Mouse (Mus musculus): ENCODE data around the gene Sox2. TPM values are rescaled to one million over a fixed set of nuclear protein-coding genes. Genes with fewer than 3 reads are reported as not detected.

Sox2 gene
- polyA plus RNA-seq, 1 experiment from 2014 or later: 5.0 TPM

- no peaks in the 10 kb centered on the region for H3K9me3 ChIP-seq (ENCODE audit: low read depth, low read length)
- ATAC-seq (ENCODE audit: insufficient read depth): peak; percentile 61; the same call in 1 of the 2 replicates
- H3K27ac ChIP-seq (ENCODE audit: low read depth): peak overlapping the region; percentile 21; the same call in 1 of the 2 replicates
- no peaks in the 10 kb centered on the region for H3K36me3 ChIP-seq (ENCODE audit: insufficient read depth)
- peak overlapping the region; percentile 31 for H3K4me3 ChIP-seq (ENCODE audit: low read depth, low read length)
- under 1% methylated on average over 58 of the region's 58 CpGs for WGBS
- H3K27me3 ChIP-seq (ENCODE audit: insufficient read depth, low read length): peaks cover 100% of the 10 kb centered on the region
- H3K4me1 ChIP-seq (ENCODE audit: insufficient read depth): no peaks in the 10 kb centered on the region
- H3K9ac ChIP-seq: peak overlapping the region; percentile 34
- peak overlapping the region; percentile 50 for H3K4me2 ChIP-seq
- no peak for TF ChIP-seq CTCF (IDR thresholded peaks at IDR 0.05; ENCODE audit: low read depth)
- peak; percentile 64 for DNase-seq
These were observed 13.8 kb downstream of the Sox2 start for GRCm38 (mm10) chr3:34663701-34664635.

DNA sequence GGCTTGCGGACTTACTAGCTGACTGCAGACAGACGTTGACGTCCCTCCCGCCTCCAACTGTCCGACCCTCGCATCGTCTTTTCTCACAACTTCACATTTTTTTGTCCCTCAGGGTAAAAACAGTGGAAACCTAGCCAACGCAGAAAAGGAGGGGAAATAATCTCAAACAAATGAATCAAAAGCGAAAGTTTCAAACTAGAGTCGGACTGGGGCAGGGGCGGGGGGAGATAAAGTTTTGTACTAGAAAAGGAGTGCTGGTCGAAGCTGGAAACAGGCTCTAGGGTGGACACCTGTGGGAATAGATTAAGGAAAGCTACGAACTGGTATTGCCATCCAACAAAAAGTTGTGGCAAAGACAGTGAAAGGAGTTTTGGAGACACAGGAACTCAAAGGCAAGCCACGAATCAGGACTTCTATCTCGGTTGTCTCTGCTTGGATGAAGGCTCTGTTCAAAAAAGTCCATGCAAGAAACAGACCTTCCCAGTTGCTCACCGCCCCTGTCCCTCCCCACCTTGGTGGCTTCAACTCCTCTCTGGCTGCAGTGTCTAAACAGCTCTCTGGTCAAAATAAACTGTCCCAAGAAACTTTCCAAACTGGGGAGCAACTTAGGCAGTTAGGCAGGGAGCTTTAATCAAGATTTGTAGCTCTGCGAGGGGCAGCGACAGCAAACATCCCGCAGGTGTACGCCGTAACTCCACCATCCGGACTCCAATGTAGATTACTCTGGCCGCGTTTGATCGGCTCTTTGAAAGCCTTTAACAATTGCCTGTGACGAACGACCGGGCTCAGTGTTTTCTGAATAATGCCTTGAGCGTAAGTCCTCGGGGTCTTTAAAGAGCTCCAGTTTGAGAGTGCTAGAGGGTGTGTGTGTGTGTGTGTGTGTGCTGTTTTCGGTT lies 14.7 kb downstream of the Sox2 start:
- Histone ChIP-seq H3K4me3 (ENCODE audit: low read depth, low read length) (peak overlapping the region; percentile 31), H3K27me3 (ENCODE audit: insufficient read depth, low read length) (peaks cover 100% of the 10 kb centered on the region), H3K4me1 (ENCODE audit: insufficient read depth) (no peaks in the 10 kb centered on the region), H3K9me3 (ENCODE audit: low read depth, low read length) (no peaks in the 10 kb centered on the region), H3K27ac (ENCODE audit: low read depth) (peak overlapping the region; percentile 59), H3K36me3 (ENCODE audit: insufficient read depth) (no peaks in the 10 kb centered on the region), H3K9ac (no peak overlapping the region), H3K4me2 (peak overlapping the region; percentile 50)
- under 1% methylated on average over 31 of the region's 31 CpGs for WGBS
- DNase-seq (peak; percentile 40), ATAC-seq (ENCODE audit: insufficient read depth) (no peak)
- no peak for TF ChIP-seq CTCF (IDR thresholded peaks at IDR 0.05; ENCODE audit: low read depth)

DNA sequence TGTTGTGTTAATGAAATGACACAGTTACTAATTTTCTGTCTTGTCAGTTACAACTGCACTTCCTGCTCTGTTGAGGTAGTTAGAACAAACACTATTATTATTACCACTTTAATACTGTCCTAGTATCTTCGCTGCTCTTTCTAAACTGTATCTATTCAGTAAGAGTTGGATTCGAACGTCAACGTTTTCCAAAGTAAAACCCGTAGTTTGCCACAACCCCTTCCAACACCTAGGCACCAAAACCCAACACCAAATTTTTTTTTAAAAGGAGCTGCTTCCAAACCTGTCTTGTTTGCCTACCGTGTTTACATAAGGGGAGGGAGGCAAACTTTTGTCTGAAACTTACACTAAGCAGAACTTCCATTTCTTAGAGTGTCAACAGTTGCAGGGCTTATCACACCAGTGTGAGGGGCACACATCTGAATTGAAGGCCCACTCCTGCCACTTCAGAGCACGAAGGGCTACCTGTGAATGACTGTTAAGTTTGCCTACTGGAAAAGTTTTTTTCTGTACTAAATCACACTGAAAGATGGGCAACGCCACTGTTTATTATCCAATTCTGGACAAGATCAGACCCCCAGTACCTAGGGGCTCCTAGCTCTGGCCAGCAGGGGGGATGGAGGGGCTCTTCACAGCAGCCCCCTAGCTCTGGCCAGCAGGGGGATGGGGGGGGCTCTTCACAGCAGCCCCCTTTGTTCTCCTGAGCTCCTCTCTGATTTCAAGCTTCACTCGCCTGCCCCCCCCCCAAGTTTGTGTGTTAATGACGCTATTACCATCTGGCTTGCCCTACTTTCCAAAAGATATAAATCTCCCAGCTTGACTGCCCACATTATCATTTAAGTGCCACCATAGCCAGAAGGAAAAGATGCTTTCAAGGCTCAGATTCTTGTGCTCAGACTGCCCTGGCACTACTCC lies 15.8 kb downstream of the Sox2 start:
- Histone ChIP-seq H3K9me3 (ENCODE audit: low read depth, low read length) (no peaks in the 10 kb centered on the region), H3K4me2 (peak overlapping the region; percentile 50; the same call in 1 of the 2 replicates), H3K4me1 (ENCODE audit: insufficient read depth) (no peaks in the 10 kb centered on the region), H3K9ac (no peak overlapping the region), H3K4me3 (ENCODE audit: low read depth, low read length) (0 out of 2 replicates have a peak overlapping the region, but pooled peaks have one; percentile 31), H3K27ac (ENCODE audit: low read depth) (peak overlapping the region; percentile 59; the same call in 1 of the 2 replicates), H3K27me3 (ENCODE audit: insufficient read depth, low read length) (peaks cover 100% of the 10 kb centered on the region), H3K36me3 (ENCODE audit: insufficient read depth) (no peaks in the 10 kb centered on the region)
- no peak for DNase-seq
- 5% methylated on average over 10 of the region's 10 CpGs for WGBS
- ATAC-seq (ENCODE audit: insufficient read depth): no peak
- no peak for TF ChIP-seq CTCF (IDR thresholded peaks at IDR 0.05; ENCODE audit: low read depth)

GRCm38 (mm10) chr3:34667180-34667579 lies 17.0 kb downstream of the Sox2 start:
- Histone ChIP-seq H3K9me3 (ENCODE audit: low read depth, low read length) (no peaks in the 10 kb centered on the region), H3K27me3 (ENCODE audit: insufficient read depth, low read length) (peaks cover 100% of the 10 kb centered on the region), H3K27ac (ENCODE audit: low read depth) (no peak overlapping the region), H3K4me2 (no peak overlapping the region), H3K4me1 (ENCODE audit: insufficient read depth) (no peaks in the 10 kb centered on the region), H3K9ac (no peak overlapping the region), H3K4me3 (ENCODE audit: low read depth, low read length) (no peak overlapping the region), H3K36me3 (ENCODE audit: insufficient read depth) (no peaks in the 10 kb centered on the region)
- ATAC-seq (ENCODE audit: insufficient read depth): no peak
- 34% methylated on average over 2 of the region's 2 CpGs for WGBS
- no peak for TF ChIP-seq CTCF (IDR thresholded peaks at IDR 0.05; ENCODE audit: low read depth)
- DNase-seq: no peak

DNA sequence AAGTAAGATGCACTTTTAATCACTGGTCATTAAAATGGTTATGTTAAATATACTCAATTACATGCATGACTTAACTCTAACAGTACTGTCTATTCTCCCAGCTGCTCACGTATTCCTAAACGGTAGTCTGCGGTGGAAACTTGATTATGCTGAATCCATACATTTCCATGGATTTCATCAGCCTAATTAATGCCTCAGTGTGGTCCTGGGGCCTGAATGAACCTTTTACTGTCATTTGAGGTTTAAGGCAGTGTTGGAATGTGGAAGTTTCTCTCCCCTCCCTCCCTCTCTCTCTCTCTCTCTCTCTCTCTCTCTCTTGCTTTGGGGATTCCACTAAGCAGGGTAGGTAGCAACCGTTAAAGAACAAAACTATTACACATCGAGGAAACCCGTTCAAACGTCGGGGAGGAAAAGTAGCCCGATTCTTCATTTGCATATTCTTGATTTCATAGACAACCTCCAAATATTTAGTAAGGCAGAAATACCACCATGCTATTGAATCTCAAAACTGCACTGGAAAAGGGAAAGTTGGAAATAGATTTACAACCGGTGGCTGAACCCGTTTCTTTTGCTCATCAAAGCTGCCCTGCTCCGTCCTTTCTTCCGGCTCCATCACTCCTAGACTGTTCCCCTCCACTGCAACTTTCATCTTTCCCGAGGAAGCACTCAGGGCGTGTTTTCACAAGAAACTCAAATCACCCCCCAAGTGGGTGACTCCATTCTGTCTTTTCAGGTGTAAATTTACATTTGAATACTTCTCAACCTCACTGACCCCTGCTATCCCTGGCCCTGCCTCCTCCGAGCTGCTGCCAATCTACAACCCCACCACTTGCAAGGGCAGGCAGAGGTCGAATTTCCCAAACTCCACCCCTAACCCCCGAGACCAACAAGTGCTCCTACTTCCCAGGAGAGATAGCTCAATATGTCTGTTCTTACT lies 17.9 kb downstream of the Sox2 start:
- Histone ChIP-seq H3K9ac (no peak overlapping the region), H3K27ac (ENCODE audit: low read depth) (no peak overlapping the region), H3K4me1 (ENCODE audit: insufficient read depth) (no peaks in the 10 kb centered on the region), H3K9me3 (ENCODE audit: low read depth, low read length) (no peaks in the 10 kb centered on the region), H3K36me3 (ENCODE audit: insufficient read depth) (no peaks in the 10 kb centered on the region), H3K4me2 (no peak overlapping the region), H3K4me3 (ENCODE audit: low read depth, low read length) (no peak overlapping the region), H3K27me3 (ENCODE audit: insufficient read depth, low read length) (peaks cover 100% of the 10 kb centered on the region)
- no peak for TF ChIP-seq CTCF (IDR thresholded peaks at IDR 0.05; ENCODE audit: low read depth)
- DNase-seq (no peak), ATAC-seq (ENCODE audit: insufficient read depth) (no peak)
- WGBS: 8% methylated on average over 18 of the region's 18 CpGs
